Mouse (Mus musculus) liver, embryonic 14.5 days (tissue): ENCODE results near the gene Mink1. TPM values are rescaled to one million over a fixed set of nuclear protein-coding genes. Genes with fewer than 3 reads are reported as not detected.

Experiments used
- ATAC-seq: fragments of 200-750 bp; cut with Nextera tagmentation; 2 replicates; pipeline ENCODE4 v1.8.0; 2017; ENCODE audit warnings: moderate number of reproducible peaks, mild to moderate bottlenecking, moderate library complexity; ENCODE audit not compliant: insufficient read depth
- DNase-seq, 3 experiments: peaks; one replicate each; pipeline ENCODE4 v3.0.0-alpha.2; 2012 to 2013; ENCODE audit warnings: low read depth in 3 of 3, low spot score in 3 of 3
- H3K27ac ChIP-seq: fragments of 300-500 bp; sonication (generic); 2 replicates; pipeline ENCODE4 v1.5.1; 2014; ENCODE audit warnings: moderate library complexity, mild to moderate bottlenecking, control low read depth, inconsistent platforms
- H3K27me3 ChIP-seq: fragments of 300-500 bp; sonication (generic); 2 replicates; pipeline ENCODE4 v1.6.1; 2014; ENCODE audit warnings: mild to moderate bottlenecking, low read length, moderate library complexity; ENCODE audit not compliant: control insufficient read depth, insufficient read depth
- H3K36me3 ChIP-seq: fragments of 300-500 bp; sonication (generic); replicated peaks from 2 replicates; pipeline ENCODE4 v1.6.1; 2014; ENCODE audit warnings: low read depth; ENCODE audit not compliant: control insufficient read depth, insufficient read depth
- H3K4me1 ChIP-seq, 2 experiments: fragments of 200-500 bp in 1 of 2; fragments of 300-500 bp in 1 of 2; sonication (generic) in 1 of 2; replicated peaks; 2 replicates each; pipeline ENCODE4 v1.6.1; 2012 to 2014; ENCODE audit warnings: antibody characterized with exemption in 1 of 2, inconsistent platforms in 1 of 2, low read length in 1 of 2; ENCODE audit not compliant: control insufficient read depth in 2 of 2, insufficient read depth in 2 of 2
- H3K4me2 ChIP-seq: fragments of 300-500 bp; sonication (generic); 2 replicates; pipeline ENCODE4 v1.6.1; 2014; ENCODE audit warnings: low read depth, mild to moderate bottlenecking, control low read depth, moderate library complexity
- H3K4me3 ChIP-seq, 2 experiments: fragments of 200-500 bp in 1 of 2; fragments of 300-500 bp in 1 of 2; sonication (generic) in 1 of 2; 2 replicates each; pipeline ENCODE4 v1.5.1; 2012 to 2014; ENCODE audit warnings: low read depth in 2 of 2, low read length in 2 of 2, mild to moderate bottlenecking in 2 of 2, control low read depth in 1 of 2, inconsistent platforms in 1 of 2, moderate library complexity in 1 of 2; ENCODE audit not compliant: insufficient read depth in 1 of 2
- H3K9ac ChIP-seq: fragments of 300-500 bp; sonication (generic); replicated peaks from 2 replicates; pipeline ENCODE4 v1.6.1; 2014; ENCODE audit warnings: mild to moderate bottlenecking, control low read depth, moderate library complexity
- H3K9me3 ChIP-seq: fragments of 300-500 bp; sonication (generic); 2 replicates; pipeline ENCODE4 v1.6.1; 2016; ENCODE audit warnings: low read length, mixed read lengths; ENCODE audit not compliant: control insufficient read depth
- CTCF ChIP-seq: IDR thresholded peaks from 2 replicates; pipeline ENCODE4 v1.5.1; 2016; ENCODE audit warnings: antibody characterized with exemption, low read depth, control low read depth
- EP300 ChIP-seq: IDR thresholded peaks from 2 replicates; pipeline ENCODE4 v1.6.1; 2016; ENCODE audit warnings: antibody characterized with exemption, low read depth
- WGBS: fragments of 180-500 bp; shearing (Covaris S2); extraction: QIAGEN DNeasy Blood & Tissue Kit; methylation state at CpG from one replicate; pipeline ENCODE4 v1.1.7; 2014; ENCODE audit not compliant: insufficient replicate concordance; 5-methylcytosine and 5-hydroxymethylcytosine counted together
- polyA plus RNA-seq, 2 experiments: library from polyadenylated mRNA; depleted of rRNA in 1 of 2; stranded (reverse) in 1 of 2; unstranded in 1 of 2; fragments of >200 nt; fragmentation: Nextera tagmentation in 1 of 2; extraction: Ambion mirVana in 1 of 2; gene quantifications; 2 replicates each; pipeline versions ENCODE4 v1.2.1 to v1.2.3; 2012 to 2014

The Mink1 gene
- polyA plus RNA-seq (2012; rRNA removed) (13.7 and 14.1 TPM in 2 replicates), polyA plus RNA-seq (2014; fragmentation: Nextera tagmentation; extraction: Ambion mirVana) (3.7 and 5.0 TPM in 2 replicates)

GRCm38 (mm10) chr11:70562287-70562994 lies at the start of gene Mink1:
Mink1 (plus strand) TSS chr11:70562881.
- peak; percentile 70 to 72 (median 71) for DNase-seq
- Histone ChIP-seq H3K9ac (peak within 1 kb of the TSS; percentile 78), H3K36me3 (no peaks in the 10 kb centered on the region), H3K9me3 (no peaks in the 10 kb centered on the region), H3K4me2 (peak within 1 kb of the TSS; percentile 91), H3K4me1 (peaks cover 11 to 28% of the 10 kb centered on the region in 2 experiments), H3K27ac (peak within 1 kb of the TSS; percentile 26; the same call in 1 of the 2 replicates), H3K27me3 (no peaks in the 10 kb centered on the region), H3K4me3 (peak within 1 kb of the TSS; percentile 73 to 93)
- ATAC-seq, result peak; percentile 85
- WGBS, result under 1% methylated on average over 56 of the region's 57 CpGs
- TF ChIP-seq CTCF, result no peak
- TF ChIP-seq EP300, result no peak

- WGBS, result 56% methylated on average over 11 of the region's 11 CpGs
- H3K27ac ChIP-seq, result no peak overlapping the region
Observed at GRCm38 (mm10) chr11:70513520-70513919, 49.2 kb upstream of the Mink1 start.

GRCm38 (mm10) chr11:70514288-70514687 lies 48.4 kb upstream of the Mink1 start, which contains the start of gene Vmo1:
Vmo1 (minus strand) TSS chr11:70514616.
- no peak within 1 kb of the TSS for H3K4me3 ChIP-seq
- no peak within 1 kb of the TSS for H3K27ac ChIP-seq
- ATAC-seq (no peak), DNase-seq (no peak)
- H3K27me3 ChIP-seq, result peaks cover 3% of the 10 kb centered on the region; the same call in 1 of the 2 replicates
- H3K36me3 ChIP-seq, result no peaks in the 10 kb centered on the region
- peaks cover 6 to 13% of the 10 kb centered on the region in 2 experiments; a peak in 3 of 4 replicates for H3K4me1 ChIP-seq
- no peak for TF ChIP-seq CTCF
- TF ChIP-seq EP300, result no peak
- H3K4me2 ChIP-seq, result no peak within 1 kb of the TSS
- H3K9me3 ChIP-seq, result no peaks in the 10 kb centered on the region
- WGBS, result 72% methylated on average over 7 of the region's 7 CpGs
- no peak within 1 kb of the TSS for H3K9ac ChIP-seq

More at GRCm38 (mm10) chr11:70513520-70513919, 49.2 kb upstream of the Mink1 start:
- no peak for TF ChIP-seq CTCF
- no peak for TF ChIP-seq EP300
- Histone ChIP-seq H3K27me3 (peaks cover 3% of the 10 kb centered on the region; the same call in 1 of the 2 replicates), H3K9ac (no peak overlapping the region), H3K4me1 (peaks cover 6% of the 10 kb centered on the region in 2 experiments; a peak in 3 of 4 replicates), H3K4me2 (no peak overlapping the region), H3K9me3 (no peaks in the 10 kb centered on the region), H3K36me3 (no peaks in the 10 kb centered on the region), H3K4me3 (no peak overlapping the region)
- DNase-seq (no peak), ATAC-seq (no peak)

- peaks cover 13% of the 10 kb centered on the region for H3K27me3 ChIP-seq
- no peak overlapping the region for H3K4me2 ChIP-seq
- WGBS, result 17% methylated on average over 2 of the region's 2 CpGs
- no peak overlapping the region for H3K9ac ChIP-seq
- TF ChIP-seq EP300 (no peak), CTCF (peak; percentile 67)
- peaks cover 6 to 13% of the 10 kb centered on the region in 2 experiments; a peak in 3 of 4 replicates for H3K4me1 ChIP-seq
- no peak overlapping the region for H3K27ac ChIP-seq
- ATAC-seq (no peak), DNase-seq (peak in 1 of 3 experiments; percentile 48)
- H3K9me3 ChIP-seq, result no peaks in the 10 kb centered on the region
- H3K36me3 ChIP-seq, result no peaks in the 10 kb centered on the region
- H3K4me3 ChIP-seq, result no peak overlapping the region
Observed at GRCm38 (mm10) chr11:70516352-70516751, 46.3 kb upstream of the Mink1 start.

GRCm38 (mm10) chr11:70518436-70518835 lies 44.2 kb upstream of the Mink1 start:
- no peak overlapping the region for H3K9ac ChIP-seq
- no peaks in the 10 kb centered on the region for H3K9me3 ChIP-seq
- ATAC-seq, result peak; percentile 31; the same call in 1 of the 2 replicates
- TF ChIP-seq CTCF (no peak), EP300 (0 out of 2 replicates have a peak, but pooled peaks have one; percentile 4)
- no peak for DNase-seq
- no peak overlapping the region for H3K4me3 ChIP-seq
- 17% methylated on average over 1 of the region's 1 CpGs for WGBS
- H3K4me2 ChIP-seq, result peak overlapping the region; percentile 7; the same call in 1 of the 2 replicates
- no peak overlapping the region for H3K27ac ChIP-seq
- H3K27me3 ChIP-seq, result peaks cover 13% of the 10 kb centered on the region
- H3K36me3 ChIP-seq, result no peaks in the 10 kb centered on the region
- peaks cover 6 to 18% of the 10 kb centered on the region in 2 experiments; a peak in 3 of 4 replicates for H3K4me1 ChIP-seq
